Mouse (Mus musculus): ENCODE results near the gene Kif7. TPM values are rescaled to one million over a fixed set of nuclear protein-coding genes. Genes with fewer than 3 reads are reported as not detected.

Kif7 gene
- polyA plus RNA-seq, 1 experiment from 2014 or later = 4.1 TPM

- DNase-seq (ENCODE audit: low spot score) = no peak
- H3K27ac ChIP-seq (ENCODE audit: low read depth) = no peak overlapping the region
- no peak for ATAC-seq (replicated peaks; ENCODE audit: low FRiP score, low TSS enrichment, low read depth)
- H3K4me1 ChIP-seq (replicated peaks; ENCODE audit: control insufficient read depth, insufficient read depth, low read length) = peaks cover 6% of the 10 kb centered on the region
- WGBS = 75% methylated on average over 5 of the region's 5 CpGs
- H3K4me2 ChIP-seq (ENCODE audit: low read length) = no peak overlapping the region
- H3K9ac ChIP-seq (ENCODE audit: low read length) = no peak overlapping the region
- H3K9me3 ChIP-seq (ENCODE audit: control insufficient read depth, low read length) = no peaks in the 10 kb centered on the region
- H3K36me3 ChIP-seq (ENCODE audit: control insufficient read depth, insufficient read depth, low read length) = no peaks in the 10 kb centered on the region
- H3K4me3 ChIP-seq (ENCODE audit: low read depth, low read length) = no peak overlapping the region
- H3K27me3 ChIP-seq (replicated peaks; ENCODE audit: control insufficient read depth, insufficient read depth, low read length) = no peaks in the 10 kb centered on the region
These were observed 29.1 kb upstream of the Kif7 start for GRCm38 (mm10) chr7:79744585-79744984.

DNA sequence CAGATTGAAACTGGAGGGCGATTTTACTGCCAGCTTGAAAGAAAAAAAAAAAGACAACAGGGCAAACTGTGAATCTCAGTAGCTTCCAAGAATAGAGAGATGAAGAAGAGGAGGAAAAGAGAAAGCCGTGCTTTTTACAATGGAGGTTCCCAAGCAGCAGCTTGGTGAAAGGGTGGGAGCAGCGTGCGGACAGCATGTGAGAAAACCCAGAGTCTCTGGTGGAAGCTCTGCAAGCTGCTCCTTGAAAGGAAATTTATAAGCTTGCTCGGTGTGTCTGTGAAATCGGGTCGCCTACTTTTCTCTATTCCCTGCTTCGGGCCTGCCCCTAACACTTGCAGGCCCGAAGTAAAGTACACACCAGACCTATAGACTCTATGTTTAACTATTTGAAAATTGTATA, 28.5 kb upstream of the Kif7 start:
- no peak overlapping the region for H3K4me3 ChIP-seq (ENCODE audit: low read depth, low read length)
- no peak overlapping the region for H3K27ac ChIP-seq (ENCODE audit: low read depth)
- H3K27me3 ChIP-seq (replicated peaks; ENCODE audit: control insufficient read depth, insufficient read depth, low read length) = no peaks in the 10 kb centered on the region
- peaks cover 6% of the 10 kb centered on the region for H3K4me1 ChIP-seq (replicated peaks; ENCODE audit: control insufficient read depth, insufficient read depth, low read length)
- ATAC-seq (replicated peaks; ENCODE audit: low FRiP score, low TSS enrichment, low read depth) (no peak), DNase-seq (ENCODE audit: low spot score) (no peak)
- no peaks in the 10 kb centered on the region for H3K9me3 ChIP-seq (ENCODE audit: control insufficient read depth, low read length)
- no peaks in the 10 kb centered on the region for H3K36me3 ChIP-seq (ENCODE audit: control insufficient read depth, insufficient read depth, low read length)
- no peak overlapping the region for H3K4me2 ChIP-seq (ENCODE audit: low read length)
- no peak overlapping the region for H3K9ac ChIP-seq (ENCODE audit: low read length)
- WGBS = 83% methylated on average over 9 of the region's 9 CpGs

DNA sequence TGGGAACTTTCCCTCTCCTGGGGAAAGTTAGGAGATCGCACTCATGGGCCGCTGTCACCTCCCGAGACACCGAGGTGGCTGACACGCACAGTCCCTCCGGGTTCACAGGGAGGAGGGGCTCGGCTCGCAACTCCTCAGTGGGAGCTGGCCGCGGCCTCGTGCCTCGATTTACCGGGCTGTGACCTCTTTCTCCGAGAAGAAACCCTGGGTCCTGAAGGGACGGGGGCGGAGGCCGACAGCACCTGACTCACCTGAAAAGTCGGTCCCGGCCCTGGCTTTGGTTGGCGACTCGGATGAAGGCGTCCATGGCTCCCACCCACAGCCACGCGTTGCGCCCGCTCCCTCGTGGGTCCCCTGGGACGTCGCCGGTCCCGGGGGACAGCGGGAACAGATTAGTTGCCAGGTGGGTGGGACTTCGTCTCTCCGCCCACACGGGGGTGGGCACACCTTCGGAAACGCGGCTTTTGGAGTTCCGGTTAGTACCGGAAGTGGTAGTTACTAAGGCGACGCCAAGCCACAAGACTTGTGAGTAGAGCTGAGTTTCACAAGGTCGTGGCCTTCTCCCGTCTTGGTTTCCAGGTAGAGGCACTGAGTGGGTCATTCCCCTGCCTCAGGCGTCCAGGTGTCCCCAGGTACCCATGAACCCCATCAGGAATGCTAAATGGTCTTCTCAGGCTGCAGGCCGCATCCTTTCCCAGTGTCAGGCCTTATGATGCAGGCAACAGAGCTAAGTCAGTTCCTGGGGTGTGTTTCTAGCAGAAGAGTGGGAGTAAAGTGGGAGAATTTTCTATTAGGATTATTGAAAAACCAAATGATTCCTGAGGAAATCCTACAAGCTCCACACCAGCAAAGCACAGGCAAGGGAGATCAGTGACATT, 27.4 kb upstream of the Kif7 start, which contains the start of the genes Pex11a and Wdr93:
TSS of gene Pex11a (minus strand) at position 473 of the 878 bp plus-strand sequence.
TSS of gene Wdr93 (plus strand) at position 505 of the 878 bp plus-strand sequence.
- Histone ChIP-seq H3K4me1 (replicated peaks; ENCODE audit: control insufficient read depth, insufficient read depth, low read length) (peaks cover 6% of the 10 kb centered on the region), H3K27ac (ENCODE audit: low read depth) (no peak within 1 kb of the TSS), H3K9ac (ENCODE audit: low read length) (peak within 1 kb of the TSS; percentile 55), H3K36me3 (ENCODE audit: control insufficient read depth, insufficient read depth, low read length) (no peaks in the 10 kb centered on the region), H3K9me3 (ENCODE audit: control insufficient read depth, low read length) (no peaks in the 10 kb centered on the region), H3K4me2 (ENCODE audit: low read length) (peak within 1 kb of the TSS; percentile 98), H3K27me3 (replicated peaks; ENCODE audit: control insufficient read depth, insufficient read depth, low read length) (no peaks in the 10 kb centered on the region), H3K4me3 (ENCODE audit: low read depth, low read length) (peak within 1 kb of the TSS; percentile 52)
- ATAC-seq (replicated peaks; ENCODE audit: low FRiP score, low TSS enrichment, low read depth) = peak; percentile 88
- peak; percentile 81 for DNase-seq (ENCODE audit: low spot score)
- 3% methylated on average over 46 of the region's 46 CpGs for WGBS

- Histone ChIP-seq H3K4me1 (replicated peaks; ENCODE audit: control insufficient read depth, insufficient read depth, low read length) (peaks cover 6% of the 10 kb centered on the region), H3K27ac (ENCODE audit: low read depth) (no peak overlapping the region), H3K9me3 (ENCODE audit: control insufficient read depth, low read length) (no peaks in the 10 kb centered on the region), H3K4me2 (ENCODE audit: low read length) (peak overlapping the region; percentile 98), H3K36me3 (ENCODE audit: control insufficient read depth, insufficient read depth, low read length) (peaks cover 4% of the 10 kb centered on the region; the same call in 1 of the 2 replicates), H3K27me3 (replicated peaks; ENCODE audit: control insufficient read depth, insufficient read depth, low read length) (no peaks in the 10 kb centered on the region), H3K9ac (ENCODE audit: low read length) (peak overlapping the region; percentile 55), H3K4me3 (ENCODE audit: low read depth, low read length) (peak overlapping the region; percentile 52)
- DNase-seq (ENCODE audit: low spot score) (no peak), ATAC-seq (replicated peaks; ENCODE audit: low FRiP score, low TSS enrichment, low read depth) (no peak)
- 17% methylated on average over 11 of the region's 11 CpGs for WGBS
These were observed 26.7 kb upstream of the Kif7 start for GRCm38 (mm10) chr7:79742277-79742658.

GRCm38 (mm10) chr7:79740279-79740678, 24.8 kb upstream of the Kif7 start:
- H3K27me3 ChIP-seq (replicated peaks; ENCODE audit: control insufficient read depth, insufficient read depth, low read length) = no peaks in the 10 kb centered on the region
- peaks cover 14% of the 10 kb centered on the region; the same call in 1 of the 2 replicates for H3K36me3 ChIP-seq (ENCODE audit: control insufficient read depth, insufficient read depth, low read length)
- peaks cover 6% of the 10 kb centered on the region for H3K4me1 ChIP-seq (replicated peaks; ENCODE audit: control insufficient read depth, insufficient read depth, low read length)
- ATAC-seq (replicated peaks; ENCODE audit: low FRiP score, low TSS enrichment, low read depth) (no peak), DNase-seq (ENCODE audit: low spot score) (no peak)
- no peak overlapping the region for H3K4me3 ChIP-seq (ENCODE audit: low read depth, low read length)
- WGBS = 81% methylated on average over 4 of the region's 4 CpGs
- H3K9ac ChIP-seq (ENCODE audit: low read length) = no peak overlapping the region
- H3K4me2 ChIP-seq (ENCODE audit: low read length) = no peak overlapping the region
- no peak overlapping the region for H3K27ac ChIP-seq (ENCODE audit: low read depth)
- H3K9me3 ChIP-seq (ENCODE audit: control insufficient read depth, low read length) = no peaks in the 10 kb centered on the region

DNA sequence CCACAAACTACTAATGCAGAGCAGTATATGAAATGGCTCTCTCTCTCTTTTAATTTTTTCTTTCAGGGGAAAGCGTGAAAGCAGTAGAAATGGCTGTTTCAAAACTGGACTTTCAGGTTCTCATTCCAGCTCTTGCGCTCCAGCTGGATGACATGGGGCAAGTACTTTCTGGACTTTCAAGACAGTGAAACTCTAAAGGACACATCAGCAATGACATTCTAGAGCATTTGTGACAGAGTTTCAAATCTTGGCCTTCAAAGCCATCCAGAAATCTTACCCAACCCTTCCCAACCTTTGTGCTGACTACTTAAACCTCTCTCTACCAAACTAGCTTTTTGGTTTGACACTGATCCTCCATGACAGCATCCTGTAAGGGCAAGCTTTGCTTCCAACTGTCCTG, 23.4 kb upstream of the Kif7 start:
- ATAC-seq (replicated peaks; ENCODE audit: low FRiP score, low TSS enrichment, low read depth) (no peak), DNase-seq (ENCODE audit: low spot score) (no peak)
- 97% methylated on average over 2 of the region's 2 CpGs for WGBS
- H3K9ac ChIP-seq (ENCODE audit: low read length) = no peak overlapping the region
- H3K36me3 ChIP-seq (ENCODE audit: control insufficient read depth, insufficient read depth, low read length) = peaks cover 14% of the 10 kb centered on the region; the same call in 1 of the 2 replicates
- no peak overlapping the region for H3K27ac ChIP-seq (ENCODE audit: low read depth)
- H3K4me2 ChIP-seq (ENCODE audit: low read length) = no peak overlapping the region
- no peaks in the 10 kb centered on the region for H3K27me3 ChIP-seq (replicated peaks; ENCODE audit: control insufficient read depth, insufficient read depth, low read length)
- no peaks in the 10 kb centered on the region for H3K9me3 ChIP-seq (ENCODE audit: control insufficient read depth, low read length)
- peaks cover 6% of the 10 kb centered on the region for H3K4me1 ChIP-seq (replicated peaks; ENCODE audit: control insufficient read depth, insufficient read depth, low read length)
- no peak overlapping the region for H3K4me3 ChIP-seq (ENCODE audit: low read depth, low read length)

DNA sequence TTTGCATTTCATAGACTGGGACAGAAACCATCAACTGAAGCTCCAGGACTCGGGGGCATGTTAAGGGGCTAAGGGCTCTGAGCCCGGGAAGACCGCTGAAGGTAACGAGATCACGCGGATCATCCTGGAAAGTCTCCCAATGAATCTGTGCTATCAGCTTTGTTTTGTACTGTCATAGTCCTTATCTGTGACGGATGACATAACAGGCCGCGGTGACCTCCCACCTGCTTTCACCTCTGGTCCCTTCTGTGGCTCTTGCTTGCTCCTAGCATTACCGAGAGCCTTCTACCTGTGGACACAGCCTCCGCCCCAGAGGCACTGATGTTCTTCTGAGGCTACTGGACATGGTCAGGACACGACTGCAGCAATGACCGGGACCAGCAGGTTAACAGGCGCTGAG, 21.0 kb upstream of the Kif7 start:
- no peak for ATAC-seq (replicated peaks; ENCODE audit: low FRiP score, low TSS enrichment, low read depth)
- WGBS = 91% methylated on average over 14 of the region's 14 CpGs

DNA sequence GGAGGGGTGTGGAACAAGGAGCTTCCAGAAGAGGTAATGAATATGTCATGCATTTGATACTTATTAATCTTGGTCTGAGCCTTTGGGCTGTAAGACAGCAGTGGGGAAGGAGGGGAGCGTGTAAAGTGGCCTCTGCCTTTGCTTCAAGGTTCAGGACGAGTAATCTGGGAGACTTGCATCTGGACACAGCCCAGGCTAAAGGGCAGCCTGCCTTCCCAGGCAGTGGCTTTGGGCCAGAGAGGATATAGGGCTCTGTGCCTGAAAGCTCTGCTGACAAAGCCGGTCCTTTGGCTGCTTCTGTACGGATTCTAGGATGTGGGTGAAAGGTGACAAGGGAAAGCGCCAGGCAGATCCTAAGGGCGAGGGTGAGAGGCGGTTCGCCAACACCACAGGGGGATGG, 19.0 kb upstream of the Kif7 start:
- Histone ChIP-seq H3K27me3 (replicated peaks; ENCODE audit: control insufficient read depth, insufficient read depth, low read length) (no peaks in the 10 kb centered on the region), H3K4me3 (ENCODE audit: low read depth, low read length) (no peak overlapping the region), H3K27ac (ENCODE audit: low read depth) (no peak overlapping the region), H3K9me3 (ENCODE audit: control insufficient read depth, low read length) (no peaks in the 10 kb centered on the region), H3K4me2 (ENCODE audit: low read length) (no peak overlapping the region), H3K4me1 (replicated peaks; ENCODE audit: control insufficient read depth, insufficient read depth, low read length) (no peaks in the 10 kb centered on the region), H3K9ac (ENCODE audit: low read length) (no peak overlapping the region), H3K36me3 (ENCODE audit: control insufficient read depth, insufficient read depth, low read length) (peaks cover 14% of the 10 kb centered on the region; the same call in 1 of the 2 replicates)
- 72% methylated on average over 8 of the region's 8 CpGs for WGBS
- DNase-seq (ENCODE audit: low spot score) (no peak), ATAC-seq (replicated peaks; ENCODE audit: low FRiP score, low TSS enrichment, low read depth) (peak; percentile 57; the same call in 1 of the 2 replicates)

More for the DNA sequence above, 21.0 kb upstream of the Kif7 start:
- DNase-seq (ENCODE audit: low spot score) = no peak
- Histone ChIP-seq H3K4me3 (ENCODE audit: low read depth, low read length) (no peak overlapping the region), H3K27ac (ENCODE audit: low read depth) (no peak overlapping the region), H3K27me3 (replicated peaks; ENCODE audit: control insufficient read depth, insufficient read depth, low read length) (no peaks in the 10 kb centered on the region), H3K9ac (ENCODE audit: low read length) (no peak overlapping the region), H3K4me1 (replicated peaks; ENCODE audit: control insufficient read depth, insufficient read depth, low read length) (no peaks in the 10 kb centered on the region), H3K9me3 (ENCODE audit: control insufficient read depth, low read length) (no peaks in the 10 kb centered on the region), H3K36me3 (ENCODE audit: control insufficient read depth, insufficient read depth, low read length) (peaks cover 14% of the 10 kb centered on the region; the same call in 1 of the 2 replicates), H3K4me2 (ENCODE audit: low read length) (no peak overlapping the region)
